Mouse (Mus musculus) monocyte, adult 2 months (primary cell): ENCODE data around the gene Setdb2.
"Not testable (repeated sequence)": the region's sequence is repeated elsewhere in the genome, so short reads cannot be mapped to it uniquely, and the experiment has no call there.

Experiments
- DNase-seq, 2 experiments: peaks; one replicate each; pipeline ENCODE4 v3.0.0; 2022; ENCODE audit warnings: low spot score in 2 of 2, low read depth in 1 of 2

Setdb2 gene

DNA sequence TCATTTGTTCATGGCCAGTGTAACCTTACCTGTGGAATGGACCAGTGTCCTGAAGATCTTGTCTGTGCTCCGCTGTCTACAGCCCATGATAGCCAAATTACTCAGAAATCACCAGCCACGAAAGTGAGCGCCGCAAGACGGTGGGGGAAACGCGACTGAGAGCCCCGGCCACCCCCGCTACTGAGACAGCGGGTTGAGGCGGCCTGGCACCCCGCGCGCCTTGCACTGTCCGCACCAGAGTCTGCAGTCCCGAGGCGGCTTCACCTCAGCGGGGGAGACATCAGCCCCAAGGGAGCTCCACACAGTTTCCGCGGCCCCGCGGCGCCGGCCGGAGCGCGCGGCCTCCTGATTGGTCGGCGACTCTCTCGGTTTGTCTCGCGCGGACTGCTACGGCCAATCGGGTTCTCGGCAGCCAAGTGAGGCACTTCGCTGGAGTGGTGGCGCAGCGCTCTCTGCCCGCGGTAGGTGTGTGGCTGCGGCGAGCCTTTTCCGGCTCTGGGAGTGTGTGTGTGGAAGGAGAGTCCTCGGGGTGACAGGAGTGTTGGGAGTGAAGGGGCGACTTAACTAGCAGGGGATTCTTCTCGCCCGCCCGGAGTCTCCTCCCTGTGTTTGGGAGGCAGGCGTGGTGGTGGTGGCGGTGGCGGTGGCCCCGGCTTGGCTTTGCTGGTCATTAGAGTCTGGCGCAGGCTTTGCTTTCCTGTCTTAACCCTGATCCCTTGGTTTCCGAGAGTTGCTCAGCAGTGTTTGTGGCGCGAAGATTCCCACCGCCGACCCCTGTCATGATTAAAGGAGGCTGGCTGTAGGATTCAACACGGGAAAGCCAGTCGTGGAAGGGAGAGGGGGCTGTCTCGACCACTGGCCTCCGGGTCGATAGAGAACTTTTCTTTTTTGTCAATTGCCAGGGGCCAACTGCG lies at the start of gene Setdb2, which contains the start of gene Cab39l:
Gene Setdb2 (minus strand): TSS at position 327 of the 914 bp plus-strand sequence.
Gene Cab39l (plus strand): TSS at position 415 of the 914 bp plus-strand sequence.
- peak; percentile 83 to 89 for DNase-seq

DNA sequence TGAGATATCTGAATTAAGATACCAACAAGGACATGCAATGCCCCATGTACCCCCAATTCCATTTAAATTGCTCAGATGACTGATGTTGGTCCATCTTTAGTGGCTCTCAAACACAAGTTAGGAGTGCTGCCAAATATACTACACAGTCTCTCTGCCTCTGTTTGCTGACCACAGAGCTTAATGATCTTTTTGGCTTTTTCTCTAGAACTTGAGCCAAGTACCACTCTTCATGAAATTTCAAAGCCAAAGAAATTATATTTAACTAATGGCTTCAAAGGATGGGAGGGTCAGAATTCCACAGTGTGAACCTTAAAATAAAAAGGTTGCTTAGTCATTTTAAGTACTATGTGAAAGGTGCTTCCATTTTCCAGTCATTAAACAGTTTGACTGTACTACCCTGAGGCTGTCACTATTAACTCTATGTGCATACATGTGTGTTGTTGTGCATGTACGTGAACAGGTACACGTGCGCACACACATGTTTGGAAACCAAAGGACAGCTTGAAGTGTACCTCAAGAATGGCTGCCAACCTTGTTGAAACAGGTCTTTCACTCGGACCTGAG lies 44.6 kb upstream of the Setdb2 start:
- no peak for DNase-seq

- DNase-seq = no peak
These were observed 38.0 kb upstream of the Setdb2 start for GRCm38 (mm10) chr14:59478699-59479098.

- no peak for DNase-seq
These were observed 30.1 kb upstream of the Setdb2 start for GRCm38 (mm10) chr14:59470781-59471180.

- DNase-seq = no peak
These were observed 27.1 kb upstream of the Setdb2 start for GRCm38 (mm10) chr14:59467798-59468197.

DNA sequence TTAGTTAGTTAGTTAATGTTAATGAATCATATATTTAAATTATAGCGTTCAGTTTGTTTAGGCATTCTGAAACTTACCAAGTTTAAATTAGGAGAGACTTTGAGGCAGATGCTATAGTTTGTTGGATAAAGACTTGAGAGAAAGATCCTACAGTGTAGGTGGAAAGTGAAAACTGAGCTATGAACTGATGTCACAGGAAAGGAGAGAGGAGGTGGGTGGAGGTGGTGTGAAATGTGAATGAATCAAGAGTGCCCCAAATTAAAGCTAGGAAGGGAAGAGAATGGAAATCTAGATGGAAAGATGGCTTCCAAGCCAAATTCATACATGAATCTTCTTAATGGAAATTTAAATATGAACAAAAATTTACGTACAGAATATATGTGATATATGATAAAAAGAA lies 25.8 kb upstream of the Setdb2 start:
- no peak for DNase-seq

GRCm38 (mm10) chr14:59447981-59448380 lies 7.3 kb upstream of the Setdb2 start:
- DNase-seq = no peak

- no peak for DNase-seq
These were observed 4.7 kb upstream of the Setdb2 start for GRCm38 (mm10) chr14:59445421-59445820.

DNA sequence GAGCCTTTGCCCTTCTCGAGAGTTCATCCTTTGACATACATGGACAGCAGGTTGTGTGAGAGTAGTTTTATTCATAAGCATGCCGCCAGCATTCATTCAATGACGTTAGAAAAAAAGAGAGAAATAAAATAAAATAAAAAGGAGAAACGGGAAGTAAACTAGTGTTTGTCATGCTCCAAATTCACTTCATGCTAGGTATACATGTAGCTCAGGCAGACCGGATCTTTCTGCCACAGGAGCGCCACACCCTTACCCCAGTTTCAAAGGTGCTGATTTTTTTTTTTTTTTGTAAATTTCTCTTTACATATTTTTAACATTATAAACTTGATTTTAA lies 755 bp upstream of the Setdb2 start:
- no peak for DNase-seq

DNA sequence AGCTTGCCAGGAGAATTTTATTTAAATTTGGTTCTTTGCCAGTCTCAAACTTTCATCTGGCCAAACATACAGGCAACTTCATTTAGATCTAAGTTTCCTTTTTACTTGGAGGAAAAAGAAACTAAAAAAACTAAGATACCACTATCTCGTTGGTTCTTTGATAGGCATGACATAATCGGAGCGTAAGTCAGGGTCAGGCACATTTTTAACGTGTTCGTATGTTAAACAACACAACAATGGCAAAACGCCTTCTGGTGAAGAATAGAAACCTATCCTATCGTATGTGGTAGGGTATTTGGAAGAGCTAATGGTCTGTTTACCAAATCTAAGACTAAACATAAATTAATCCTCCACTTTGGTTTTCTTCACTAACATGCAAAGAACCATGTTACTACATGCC lies 645 bp downstream of the Setdb2 start:
- DNase-seq = no peak

GRCm38 (mm10) chr14:59438505-59438904 lies 2.2 kb downstream of the Setdb2 start:
- peak in 1 of 2 experiments; percentile 32 for DNase-seq

DNA sequence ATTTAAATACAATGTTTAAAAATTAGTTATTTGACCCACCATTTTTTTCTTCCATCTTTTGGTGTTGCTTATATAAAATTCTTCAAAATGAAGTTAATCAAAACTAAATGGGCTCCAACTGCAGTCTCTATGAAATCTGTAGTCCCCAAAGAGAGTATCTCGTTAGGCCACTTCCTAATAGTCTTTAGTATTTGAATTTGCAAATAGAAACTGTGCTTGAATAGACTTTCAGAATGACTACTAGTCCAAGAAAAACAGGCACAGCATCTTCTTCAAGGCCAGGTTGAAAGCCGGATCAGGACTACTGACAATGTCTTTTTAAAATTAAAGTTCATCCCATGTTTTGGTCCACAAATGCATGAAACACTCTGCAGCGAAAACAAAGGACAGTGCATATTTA lies 3.3 kb downstream of the Setdb2 start:
- DNase-seq = no peak

DNA sequence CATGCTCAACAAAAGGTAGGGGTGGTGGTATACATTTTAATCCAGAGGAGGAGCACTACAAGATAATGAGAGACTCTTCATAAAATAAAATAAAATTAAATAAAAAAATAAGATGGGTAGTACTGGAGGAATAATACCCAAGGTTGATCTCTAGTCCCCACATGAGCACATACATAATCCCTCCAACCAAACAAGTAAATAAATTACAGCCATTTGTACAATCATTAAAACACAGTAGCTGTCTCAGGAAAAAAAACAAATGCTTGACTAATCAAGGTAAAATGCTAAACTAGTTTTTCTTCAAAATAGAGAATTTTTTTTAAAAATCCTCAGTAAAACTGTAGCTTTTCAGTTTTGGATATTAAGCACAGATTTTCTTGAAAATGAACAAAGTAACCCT lies 5.5 kb downstream of the Setdb2 start:
- no peak for DNase-seq

DNA sequence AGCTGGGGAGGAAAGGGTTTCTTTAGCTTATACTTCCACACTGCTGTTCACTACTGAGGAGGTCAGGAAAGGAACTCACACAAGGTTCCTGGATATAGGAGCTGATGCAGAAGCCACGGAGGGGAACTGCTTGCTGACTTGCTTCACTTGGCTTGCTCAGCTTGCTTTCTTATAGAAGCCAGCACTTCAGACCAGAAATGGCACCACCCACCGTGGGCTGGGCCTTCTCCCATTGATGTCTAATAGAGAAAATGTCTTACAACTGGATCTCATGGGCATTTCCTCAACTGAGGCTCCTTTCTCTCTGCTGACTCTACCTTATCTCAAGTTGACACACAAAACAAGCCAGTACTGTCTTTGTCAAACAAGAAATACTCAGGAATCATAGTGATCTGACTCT lies 6.8 kb downstream of the Setdb2 start:
- no peak for DNase-seq

DNA sequence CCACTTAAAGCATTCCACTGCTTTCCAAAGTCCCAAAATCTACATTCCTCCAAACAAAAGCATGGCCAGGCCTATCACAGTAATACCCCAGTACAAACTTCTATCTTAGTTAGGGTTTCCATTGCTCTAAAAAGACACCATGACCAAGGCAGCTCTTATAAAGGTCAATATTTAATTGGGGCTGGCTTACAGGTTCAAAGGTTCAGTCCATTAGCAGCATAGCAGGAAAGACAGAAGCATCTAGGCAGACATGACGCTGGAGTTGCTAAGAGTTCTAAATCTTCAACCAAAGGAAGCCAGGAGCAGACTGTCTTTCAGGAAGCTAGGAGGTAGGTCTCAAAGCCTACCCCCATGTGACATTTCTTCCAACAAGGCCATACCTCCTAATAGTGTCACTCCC lies 10.1 kb downstream of the Setdb2 start:
- no peak for DNase-seq

DNA sequence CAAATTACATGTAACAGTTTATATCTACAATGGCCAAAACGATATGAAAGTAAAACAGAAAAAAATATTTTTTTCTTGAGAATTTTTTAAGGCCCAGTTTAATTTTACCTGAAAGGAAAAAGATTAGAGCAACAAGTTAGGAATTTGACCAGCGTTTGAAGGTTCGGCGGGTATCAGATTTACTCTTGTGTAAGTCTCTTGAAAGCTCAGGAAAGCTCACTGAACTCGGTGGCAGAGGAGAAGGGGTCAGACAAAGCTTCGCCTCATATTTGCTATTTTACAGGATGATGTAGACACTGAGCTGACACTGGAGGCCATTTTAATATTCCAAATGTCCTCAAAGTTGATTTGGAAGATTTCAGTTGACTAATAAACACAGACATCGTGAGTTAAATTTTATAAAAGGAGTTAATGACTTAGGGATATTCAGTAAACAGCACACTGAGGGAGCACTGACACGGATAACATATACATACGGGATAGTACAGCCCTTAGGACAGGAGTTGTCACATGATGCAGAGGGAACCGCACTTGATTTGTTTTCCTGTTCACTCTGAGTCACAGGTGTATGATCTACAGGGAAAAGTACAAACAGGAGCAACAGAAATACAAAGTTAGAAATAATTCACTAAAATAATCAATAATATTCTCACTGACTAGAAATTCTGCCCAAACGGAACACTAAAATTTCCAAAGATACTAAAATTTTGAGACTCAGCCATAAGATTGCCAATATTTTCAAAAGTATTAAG lies 17.6 kb downstream of the Setdb2 start:
- DNase-seq = no peak

GRCm38 (mm10) chr14:59418171-59418570 lies 22.5 kb downstream of the Setdb2 start:
- no peak for DNase-seq

GRCm38 (mm10) chr14:59414979-59415378 lies 25.7 kb downstream of the Setdb2 start:
- not testable (repeated sequence) for DNase-seq

GRCm38 (mm10) chr14:59396999-59397398 lies 43.7 kb downstream of the Setdb2 start:
- DNase-seq = peak; percentile 3 to 6

- DNase-seq = no peak
These were observed 45.4 kb downstream of the Setdb2 start, which contains the start of gene Phf11c for GRCm38 (mm10) chr14:59395281-59395680. Phf11c (minus strand) TSS chr14:59395381.

DNA sequence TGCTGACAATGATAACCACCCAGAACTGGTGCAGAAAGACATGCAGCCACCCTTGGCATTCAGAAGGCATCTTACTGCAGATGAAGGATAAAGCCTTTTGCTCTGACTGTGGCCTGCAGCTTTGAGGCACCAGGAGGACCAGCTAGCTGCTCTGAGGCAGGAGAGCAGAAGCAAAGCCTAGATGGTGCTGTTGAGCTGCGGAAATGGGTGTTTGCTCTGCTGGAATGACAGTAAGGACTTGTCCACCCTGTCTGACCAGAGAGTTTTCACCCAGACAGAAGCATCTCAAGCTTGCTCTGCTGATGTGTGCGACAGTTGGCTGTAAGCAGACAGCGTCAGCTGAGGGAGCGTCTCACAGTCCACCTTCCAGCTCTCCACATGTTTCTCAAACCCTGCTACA lies 50.5 kb downstream of the Setdb2 start:
- DNase-seq = not testable (repeated sequence)

- no peak for DNase-seq
These were observed 51.2 kb downstream of the Setdb2 start for GRCm38 (mm10) chr14:59389532-59389931.
